Comparison of ENCODE assay signal across 8 mouse cellular contexts in the genomic region with DNA sequence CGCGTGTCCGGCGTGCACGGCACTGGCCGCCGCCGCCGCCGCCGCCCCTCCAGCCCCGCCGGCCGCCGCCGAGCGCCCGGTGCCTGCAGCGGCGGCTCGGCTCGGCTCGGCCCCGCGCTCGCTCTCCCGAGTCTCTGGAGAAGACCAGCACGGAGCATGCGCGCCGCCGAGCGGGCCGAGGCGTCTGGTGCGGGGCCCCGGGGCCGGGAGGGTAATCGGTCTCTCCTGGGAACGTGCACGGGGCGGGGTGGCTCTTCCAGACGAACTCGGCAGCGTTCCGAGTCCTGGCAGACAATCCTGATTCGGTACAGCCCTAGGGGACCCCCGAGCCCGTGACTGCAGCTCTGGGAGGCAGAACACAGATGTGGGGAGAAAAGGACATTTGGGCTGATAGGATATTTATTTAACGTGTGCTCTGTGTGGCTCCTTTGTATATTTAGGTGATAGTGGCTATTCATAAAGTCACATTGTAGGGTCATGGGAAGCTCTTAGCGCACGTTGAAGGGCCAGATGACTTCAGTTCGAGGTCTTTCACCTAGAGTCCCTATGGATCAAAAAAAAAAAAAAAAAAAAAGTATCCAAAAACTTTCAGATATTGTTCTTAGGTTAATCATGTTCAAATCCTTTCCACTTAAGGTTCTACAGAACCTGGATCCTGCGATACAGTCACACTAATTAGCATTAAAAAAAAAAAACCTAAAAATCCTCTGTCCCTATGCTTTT. TPM values are rescaled to one million over a fixed set of nuclear protein-coding genes. Genes with fewer than 3 reads are reported as not detected.
DNase-seq lines count a peak whose midpoint lies in the region; ATAC-seq lines count a peak whose summit lies in the region.

No protein-coding gene starts in this region.

- no peaks in the 10 kb centered on the region for H3K9me3 ChIP-seq in hindbrain, embryonic 12.5 days (replicated peaks)

- under 1% methylated on average over 37 of the region's 54 CpGs for WGBS in hindbrain, embryonic 12.5 days

- peak overlapping the region; percentile 97 for H3K27ac ChIP-seq in hindbrain, embryonic 12.5 days

- H3K9ac ChIP-seq in hindbrain, embryonic 12.5 days, result peak overlapping the region; percentile 96

- H3K27me3 ChIP-seq in hindbrain, embryonic 12.5 days, result no peaks in the 10 kb centered on the region

- H3K36me3 ChIP-seq in hindbrain, embryonic 12.5 days, result no peaks in the 10 kb centered on the region

- ATAC-seq in hindbrain, embryonic 12.5 days (ENCODE audit: low FRiP score), result peak; percentile 93

- peak; percentile 73 for DNase-seq in R1 (ENCODE audit: low read depth, low spot score)
- peak; percentile 90 to 92 for DNase-seq in cerebellum, postnatal 10 days
- peak; percentile 73 to 76 for DNase-seq in frontal cortex, postnatal 10 days (ENCODE audit: low spot score in 2 of 2)
- DNase-seq in layer of hippocampus, postnatal 36 days, result peak; percentile 73 to 82
- peak; percentile 85 for DNase-seq in lung, postnatal 36 days
- DNase-seq in retina, postnatal 1 day, result peak; percentile 92
- peak; percentile 65 to 71 for DNase-seq in urinary bladder, adult 18-20 months (ENCODE audit: low spot score in 2 of 2)

- H3K4me3 ChIP-seq in hindbrain, embryonic 12.5 days, result peak overlapping the region; percentile 94

- peaks cover 9% of the 10 kb centered on the region for H3K4me1 ChIP-seq in hindbrain, embryonic 12.5 days

- H3K4me2 ChIP-seq in hindbrain, embryonic 12.5 days (replicated peaks), result peak overlapping the region; percentile 85

RNA-seq across cellular contexts. Expression of gene Sos2, which starts 0.6 kb away (rescaled TPM):
- polyA plus RNA-seq in hindbrain, embryonic 12.5 days (2016; fragmentation: Nextera tagmentation; extraction: Ambion mirVana), result 10.4 and 12.1 TPM in 2 replicates
- total RNA-seq in layer of hippocampus, postnatal 36 days (2021), result 10 to 100 TPM; 33.9 to 35.4 TPM

RNA-seq across cellular contexts. Expression of gene L2hgdh, which starts 42.4 kb away (rescaled TPM):
- 14.6 and 15.3 TPM in 2 replicates for polyA plus RNA-seq in hindbrain, embryonic 12.5 days (2016; fragmentation: Nextera tagmentation; extraction: Ambion mirVana)
- 10 to 100 TPM; 19.8 to 20.0 TPM for total RNA-seq in layer of hippocampus, postnatal 36 days (2021)

RNA-seq across cellular contexts. Expression of gene Atp5s, which starts 42.5 kb away (rescaled TPM):
- polyA plus RNA-seq in hindbrain, embryonic 12.5 days (2016; fragmentation: Nextera tagmentation; extraction: Ambion mirVana), result 26.1 and 28.5 TPM in 2 replicates
- 10 to 100 TPM; 34.4 to 40.8 TPM for total RNA-seq in layer of hippocampus, postnatal 36 days (2021)

Comparison
In these comparisons a context has a peak if more than half of its experiments do, and no peak if none do; other contexts are left out.
1. Peak in every context shown above with its lines: DNase-seq, ATAC-seq, H3K4me3 ChIP-seq and H3K27ac ChIP-seq.